Mouse (Mus musculus) brain, adult 2 months (tissue): Measurements from ENCODE around the gene Il22ra2.
"Not testable (repeated sequence)": the region's sequence is repeated elsewhere in the genome, so short reads cannot be mapped to it uniquely, and the experiment has no call there.

ENCODE experiments used
- DNase-seq: peaks from one replicate; pipeline ENCODE4 v3.0.0; 2011; ENCODE audit warnings: low read depth, low spot score

Il22ra2 gene

DNA sequence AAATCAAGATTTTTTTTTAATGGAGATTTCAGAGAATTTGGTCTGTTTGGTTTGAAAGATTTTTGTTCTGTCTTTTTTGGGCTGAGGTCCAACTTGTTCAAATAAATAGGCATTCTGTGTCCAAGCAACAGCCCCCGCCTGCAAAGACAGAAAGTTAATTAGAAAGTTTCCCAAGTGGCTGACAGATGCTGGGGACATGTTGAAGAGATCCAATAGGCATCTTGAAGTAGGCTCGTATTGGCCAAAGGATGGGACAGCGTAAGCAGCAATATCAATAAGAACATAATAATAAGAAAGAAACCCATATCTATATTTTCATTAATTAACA lies 21.7 kb upstream of the Il22ra2 start:
- DNase-seq, result no peak

DNA sequence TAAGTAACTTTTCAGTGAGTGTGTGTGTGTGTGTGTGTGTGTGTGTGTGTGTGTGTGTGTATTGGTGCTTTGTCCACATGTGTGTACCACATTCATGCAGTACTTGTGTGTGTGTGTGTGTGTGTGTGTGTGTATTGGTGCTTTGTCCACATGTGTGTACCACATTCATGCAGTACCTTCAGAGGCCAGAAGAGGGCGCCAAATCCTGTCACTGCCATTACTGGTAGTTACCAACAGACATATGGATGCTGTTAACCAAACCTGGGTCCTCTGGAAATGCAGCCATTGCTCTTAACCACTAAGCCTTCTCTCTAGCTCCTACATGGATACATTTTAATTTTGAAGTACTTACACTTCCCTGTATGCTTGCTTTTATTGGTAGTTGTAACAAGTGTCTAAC lies 20.3 kb upstream of the Il22ra2 start:
- not testable (repeated sequence) for DNase-seq

DNA sequence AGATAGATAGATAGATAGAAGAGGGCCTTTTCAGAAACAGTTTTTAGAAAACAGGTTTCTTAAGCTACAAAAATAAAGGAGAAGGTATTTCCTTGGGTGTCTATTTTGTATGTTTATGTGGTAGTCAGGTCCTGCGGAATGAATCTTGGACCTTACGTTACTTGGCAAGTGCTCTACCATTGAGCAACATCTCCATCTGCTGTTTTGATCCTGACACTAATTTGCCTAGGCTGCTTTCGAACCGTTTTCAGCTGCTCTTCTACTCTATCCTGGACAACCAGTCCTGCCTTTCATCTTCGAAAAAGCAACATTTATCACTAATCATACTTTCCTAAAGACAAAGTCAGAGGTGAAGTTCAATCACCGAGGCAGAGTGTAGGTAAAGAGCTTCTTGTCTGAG lies 18.6 kb upstream of the Il22ra2 start:
- DNase-seq, result no peak

DNA sequence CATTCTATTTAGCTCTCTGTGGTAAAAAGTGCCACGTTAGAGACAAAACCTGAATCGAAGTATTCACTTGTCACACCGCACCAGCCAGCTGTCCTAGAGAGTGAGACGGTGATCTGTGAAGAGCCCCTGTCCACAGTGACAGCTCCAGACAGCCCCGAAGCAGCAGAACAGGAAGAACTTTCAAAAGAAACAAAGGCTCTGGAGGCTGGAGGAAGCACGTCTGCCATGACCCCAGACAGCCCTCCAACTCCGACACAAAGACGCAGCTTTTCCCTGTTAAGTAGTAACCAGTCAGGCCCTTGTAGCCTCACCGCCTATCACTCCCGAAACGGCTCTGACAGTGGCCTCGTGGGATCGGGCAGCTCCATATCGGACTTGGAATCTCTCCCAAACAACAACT lies 12.7 kb upstream of the Il22ra2 start:
- DNase-seq, result no peak

DNA sequence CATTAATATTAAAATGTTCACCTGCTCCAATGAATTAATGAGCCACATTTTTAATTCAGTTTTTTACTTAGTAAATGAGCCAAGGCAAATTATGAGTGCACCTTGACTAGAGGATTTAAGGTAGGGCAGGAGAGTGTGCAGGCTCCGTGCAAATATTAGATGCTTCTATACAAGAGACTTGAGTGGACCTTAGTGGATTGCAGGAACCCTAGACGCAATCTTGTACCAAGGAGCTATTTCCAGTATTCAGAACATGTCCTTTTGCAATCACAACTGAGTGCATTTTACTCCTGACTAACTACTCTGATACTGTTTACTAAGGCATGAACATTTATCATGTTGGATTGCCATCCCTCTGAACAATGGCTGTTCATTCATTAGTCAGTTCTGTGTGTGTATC lies 10.2 kb upstream of the Il22ra2 start:
- DNase-seq, result no peak

DNA sequence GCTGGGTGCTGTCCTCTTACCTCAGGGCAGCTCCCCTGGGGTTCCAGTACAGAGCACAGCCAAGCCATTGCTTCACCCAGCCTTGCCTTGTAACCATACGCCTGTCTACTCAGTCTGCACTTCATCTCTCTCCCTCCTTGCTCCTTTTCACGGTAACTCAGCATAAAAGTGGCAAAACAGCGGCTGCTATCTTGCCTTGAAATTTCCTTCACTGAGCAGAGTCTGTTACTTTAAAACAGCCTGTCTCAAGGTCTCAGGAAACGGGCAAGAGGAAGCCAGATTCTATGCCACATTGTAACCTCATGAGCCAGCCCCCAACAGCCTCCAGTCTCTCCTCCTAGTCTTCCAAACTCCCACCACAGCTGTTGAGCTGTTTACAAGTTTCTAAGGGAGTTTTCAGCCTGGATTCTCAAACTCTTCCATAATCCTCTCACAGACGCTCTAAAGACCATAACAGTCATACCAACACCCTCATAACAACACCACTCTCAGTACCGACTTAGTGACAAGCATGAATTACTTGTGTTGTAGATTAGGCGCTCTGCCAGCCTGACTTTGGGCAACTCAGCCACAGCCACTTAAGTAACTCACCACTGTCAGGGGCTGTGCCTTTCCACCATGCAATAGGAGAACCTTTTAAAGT lies 8.6 kb upstream of the Il22ra2 start:
- DNase-seq, result no peak

DNA sequence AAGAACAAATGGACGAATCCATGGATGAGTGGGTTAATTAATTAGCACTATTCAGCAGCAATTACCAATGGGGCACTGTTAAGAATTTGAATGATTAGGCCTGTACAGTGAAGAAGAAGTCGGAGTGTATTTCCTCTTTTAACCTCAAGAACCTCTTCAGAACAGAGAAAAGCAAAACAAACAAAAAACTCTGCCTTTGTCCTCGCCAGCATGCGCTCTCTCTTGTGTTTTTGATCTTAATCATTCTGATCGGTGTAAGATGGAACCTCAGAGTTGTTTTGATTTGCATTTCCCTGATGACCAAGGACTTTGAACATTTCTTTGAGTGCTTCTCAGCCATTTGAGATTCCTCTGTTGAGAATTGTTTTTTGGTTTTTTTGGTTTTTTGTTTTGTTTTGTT lies 2.1 kb upstream of the Il22ra2 start:
- no peak for DNase-seq

DNA sequence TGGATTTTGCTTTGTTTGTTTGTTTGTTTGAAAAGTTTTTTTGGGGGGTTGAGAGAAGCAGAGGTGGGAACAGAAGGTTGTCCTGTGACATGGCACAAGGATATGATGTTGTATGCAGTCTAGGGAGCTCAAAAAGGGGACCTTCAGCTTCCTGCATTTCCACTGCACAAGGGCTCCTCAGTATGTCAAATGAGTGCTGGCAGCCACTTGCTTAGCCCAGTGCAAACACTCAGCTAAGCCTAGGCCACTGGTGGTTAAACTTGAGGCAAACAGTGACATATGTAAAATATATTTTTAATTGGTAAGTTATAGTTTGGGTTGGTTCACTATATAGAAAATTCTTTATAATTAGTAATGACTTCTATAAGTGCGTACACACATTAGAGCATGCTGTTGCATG lies 2.8 kb downstream of the Il22ra2 start:
- DNase-seq, result no peak

DNA sequence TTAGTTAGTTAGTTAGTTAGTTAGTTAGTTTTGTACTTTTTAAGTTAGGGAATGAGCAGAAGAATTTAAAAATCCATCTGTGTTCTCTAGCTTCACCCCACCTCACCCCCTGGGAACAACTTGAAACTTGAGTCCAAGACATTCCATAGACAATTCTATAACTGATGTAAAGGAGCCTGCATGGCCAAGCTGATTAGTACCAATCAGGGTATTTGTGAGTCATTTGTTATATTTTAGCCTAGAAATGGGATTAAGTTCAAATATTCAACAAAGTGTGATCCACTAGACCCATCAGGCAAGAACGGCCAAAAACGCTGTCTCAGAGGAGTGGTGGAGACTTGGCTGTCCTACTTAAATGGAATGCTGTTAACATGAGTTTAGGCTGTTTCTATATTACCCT lies 5.5 kb downstream of the Il22ra2 start:
- no peak for DNase-seq

DNA sequence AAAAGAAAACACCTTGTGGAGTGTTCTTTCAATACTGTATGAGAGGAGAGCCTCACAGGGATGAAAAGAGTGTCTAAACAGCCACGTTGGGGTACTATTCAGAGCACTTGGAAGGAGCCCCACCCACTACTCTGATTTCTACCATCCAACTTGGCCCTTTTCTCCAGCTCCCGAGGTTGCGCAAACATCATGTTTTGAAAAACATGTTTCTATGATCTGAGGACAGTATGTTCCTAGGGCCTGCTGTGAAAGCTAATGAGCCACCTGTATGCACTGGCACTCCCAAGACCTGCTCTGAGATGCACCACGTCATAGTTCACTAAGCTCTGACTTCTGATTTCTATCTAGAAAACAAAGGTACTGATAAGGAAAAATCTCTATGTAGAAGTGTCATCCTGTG lies 6.0 kb downstream of the Il22ra2 start:
- no peak for DNase-seq

DNA sequence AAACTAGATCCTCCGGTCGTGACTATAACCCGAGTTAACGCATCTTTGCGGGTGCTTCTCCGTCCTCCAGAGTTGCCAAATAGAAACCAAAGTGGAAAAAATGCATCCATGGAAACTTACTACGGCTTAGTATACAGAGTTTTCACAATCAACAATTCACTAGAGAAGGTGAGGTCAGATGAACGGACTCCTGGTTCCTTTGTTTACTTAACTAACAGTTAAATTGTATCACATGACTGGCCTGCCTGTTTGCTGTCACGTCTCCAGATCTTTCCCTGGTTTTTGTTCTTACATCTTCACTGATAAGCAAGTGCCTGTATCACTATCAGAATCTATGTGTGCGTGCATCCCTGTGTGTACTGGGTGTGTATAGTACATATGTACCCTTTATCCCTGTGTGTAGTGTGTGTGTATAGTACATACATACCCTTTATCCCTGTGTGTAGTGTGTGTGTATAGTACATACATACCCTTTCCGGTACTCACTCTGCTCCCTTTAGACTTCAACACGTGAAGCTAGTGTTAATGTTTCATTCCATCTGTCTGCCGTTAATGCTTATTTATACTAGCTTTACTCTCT lies 9.9 kb downstream of the Il22ra2 start:
- DNase-seq, result no peak

DNA sequence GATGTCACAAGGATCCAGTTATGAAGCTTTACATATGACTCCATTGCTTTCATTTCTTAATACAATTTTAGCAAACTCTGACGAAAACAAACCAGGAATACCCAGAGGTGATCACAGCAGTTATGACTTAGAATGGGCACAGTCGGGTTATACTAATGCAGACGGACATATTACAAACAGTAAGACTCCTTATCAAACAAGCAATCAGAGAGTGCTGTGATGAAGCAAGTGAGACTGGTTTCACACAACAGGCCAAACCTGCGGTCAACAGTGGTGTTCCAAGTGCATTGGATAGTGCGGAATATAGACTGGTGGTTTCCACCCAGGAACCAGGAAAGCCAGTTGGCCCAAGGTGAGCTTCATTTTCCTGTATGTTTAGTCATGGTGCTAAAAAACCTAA lies 17.1 kb downstream of the Il22ra2 start:
- no peak for DNase-seq

DNA sequence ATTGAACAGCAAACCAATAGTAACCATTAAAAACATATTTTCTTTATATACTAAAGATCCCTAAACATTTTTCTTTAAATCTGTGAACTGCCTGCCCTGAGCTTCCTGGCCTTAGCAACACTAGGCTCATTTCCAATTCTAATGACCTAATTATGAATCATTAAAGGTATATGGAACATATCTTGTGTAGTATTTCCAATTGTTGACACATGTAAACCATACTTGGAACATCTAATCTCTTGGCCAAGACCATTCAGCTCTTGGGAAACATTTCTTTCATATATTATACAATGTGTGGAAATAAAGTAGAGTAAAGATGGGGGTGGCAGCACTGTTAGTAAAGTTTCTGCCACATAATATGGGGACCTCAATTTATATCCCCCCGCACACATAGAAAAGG lies 17.8 kb downstream of the Il22ra2 start:
- no peak for DNase-seq

DNA sequence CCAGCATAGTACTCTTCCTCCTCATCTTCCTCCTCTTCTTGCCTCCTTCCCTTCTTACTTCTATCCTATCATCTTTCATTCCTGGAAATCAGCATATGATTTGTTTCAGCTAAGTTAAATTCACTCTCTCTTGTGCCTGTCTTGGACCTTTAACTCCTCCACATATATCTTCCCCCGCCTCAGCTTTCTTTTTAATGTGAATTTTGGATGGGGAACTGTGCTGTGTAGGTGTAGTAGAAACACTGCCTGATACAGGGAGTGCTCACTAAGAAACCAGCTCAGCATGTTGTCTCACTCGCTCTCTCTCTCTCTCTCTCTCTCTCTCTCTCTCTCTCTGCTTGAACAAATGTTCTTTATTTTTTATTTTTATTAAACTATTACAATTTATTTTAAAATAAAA lies 23.3 kb downstream of the Il22ra2 start:
- peak; percentile 63 for DNase-seq

DNA sequence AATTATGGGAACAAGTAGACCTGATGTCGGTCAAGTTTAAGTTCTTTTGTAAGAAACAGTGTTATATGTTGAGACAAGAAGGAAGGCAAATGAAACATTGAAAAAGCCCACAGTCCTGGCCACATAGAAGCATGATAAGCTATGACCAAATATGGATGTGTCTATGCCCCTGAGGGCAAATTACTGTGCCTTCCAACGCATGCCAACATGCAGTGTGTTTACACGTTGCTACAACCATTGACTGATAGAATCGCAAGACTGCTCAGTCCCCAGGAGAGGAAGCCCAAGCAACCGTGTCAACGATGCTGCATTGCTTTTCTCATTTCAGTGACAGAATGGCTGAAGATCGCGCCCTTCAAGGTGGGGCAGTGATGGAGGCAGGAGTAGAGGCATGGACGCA lies 35.6 kb downstream of the Il22ra2 start:
- DNase-seq, result no peak

DNA sequence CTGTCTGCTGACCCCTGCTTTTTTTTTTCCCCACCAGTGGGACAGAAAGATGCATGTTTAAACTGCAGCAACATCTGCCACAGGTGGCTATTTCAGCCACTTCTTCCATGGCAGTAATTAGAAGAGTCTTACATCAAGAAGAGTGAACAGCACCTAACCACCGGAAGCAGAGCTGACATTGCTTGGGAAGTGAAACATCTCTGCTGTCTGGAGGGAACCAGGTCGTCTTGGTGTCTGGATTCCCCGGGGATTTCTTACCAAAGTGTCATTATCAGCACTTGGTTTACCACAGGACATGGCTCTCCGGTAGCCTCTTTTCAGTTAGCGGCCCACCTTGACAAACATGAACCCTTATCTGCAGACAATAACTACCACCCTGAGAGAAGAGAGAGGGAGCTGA lies 38.2 kb downstream of the Il22ra2 start:
- no peak for DNase-seq

DNA sequence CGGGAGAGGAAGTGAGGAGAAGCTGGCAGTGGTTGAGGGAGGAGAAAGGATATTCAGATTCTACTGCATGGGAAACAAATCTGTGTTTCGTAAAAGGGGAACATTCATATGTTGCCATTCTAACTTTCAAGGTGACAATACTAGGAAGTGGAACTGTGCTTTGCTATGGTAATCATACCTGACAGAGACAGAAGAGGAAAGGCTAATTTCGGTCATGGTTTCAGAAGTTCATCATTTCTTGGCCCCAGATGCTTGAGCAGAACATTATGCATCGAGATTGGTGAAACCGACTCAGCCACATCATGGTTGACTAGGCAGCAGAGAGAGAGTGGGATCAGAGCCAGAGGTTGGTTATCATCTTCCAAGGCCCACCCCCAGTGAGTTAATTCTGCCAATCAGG lies 47.2 kb downstream of the Il22ra2 start:
- DNase-seq, result no peak

DNA sequence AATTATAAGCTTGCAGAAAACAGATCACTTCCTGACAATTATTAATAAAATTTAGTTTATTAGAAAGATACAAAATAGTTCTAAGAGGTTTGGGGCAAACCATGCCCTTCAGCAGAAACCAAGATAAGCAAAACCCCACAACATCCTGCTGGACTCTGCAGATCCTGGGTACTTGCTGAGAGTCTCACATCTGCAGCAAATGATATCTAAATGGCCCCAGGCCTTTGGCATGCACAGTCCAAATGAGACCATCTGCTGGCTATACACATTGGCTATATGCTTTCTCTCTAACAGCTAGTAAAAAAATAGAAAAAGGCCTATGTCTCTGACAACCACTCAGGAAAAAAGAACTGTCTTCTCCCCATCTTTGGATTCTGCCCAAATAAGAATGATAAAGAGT lies 50.2 kb downstream of the Il22ra2 start:
- no peak for DNase-seq

DNA sequence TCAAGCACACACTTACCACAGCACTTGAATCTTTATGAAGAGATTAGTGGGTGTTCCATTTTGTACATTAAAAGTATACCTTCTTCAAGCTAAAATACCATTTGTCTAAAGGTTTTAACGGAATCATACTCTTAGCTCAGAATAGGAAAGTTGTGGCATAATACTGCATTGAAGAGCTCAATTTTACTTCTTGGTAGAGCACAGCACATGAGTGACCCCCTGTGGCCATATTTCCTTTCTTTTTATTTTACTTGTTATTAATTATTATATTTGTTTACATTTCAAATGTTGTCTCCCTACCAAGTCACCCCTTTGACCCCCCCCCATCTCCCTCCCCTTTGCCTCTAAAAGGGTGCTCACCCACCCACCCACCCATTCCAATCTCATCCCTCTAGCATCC lies 51.3 kb downstream of the Il22ra2 start:
- no peak for DNase-seq
